Mouse (Mus musculus) C2C12 (cell line): ENCODE measurements around the gene Brms1.

Experiments
- CEBPB ChIP-seq: IDR thresholded peaks from one replicate; pipeline ENCODE4 v1.6.1; 2011; ENCODE audit warnings: low read depth, mild to moderate bottlenecking, control low read depth, moderate library complexity
- CTCF ChIP-seq: IDR thresholded peaks from one replicate; pipeline ENCODE4 v1.5.1; 2011; ENCODE audit not compliant: control insufficient read depth, insufficient read depth, insufficient read length
- MAX ChIP-seq: IDR thresholded peaks from one replicate; pipeline ENCODE4 v1.6.1; 2011; ENCODE audit warnings: mild to moderate bottlenecking, control low read depth
- MYOD1 ChIP-seq: IDR thresholded peaks from one replicate; pipeline ENCODE4 v1.6.1; 2011; ENCODE audit warnings: low read depth; ENCODE audit not compliant: control insufficient read depth, insufficient read length
- USF1 ChIP-seq: IDR thresholded peaks from one replicate; pipeline ENCODE4 v1.6.1; 2011; ENCODE audit warnings: low read depth, mild to moderate bottlenecking, control low read depth, moderate library complexity

GRCm38 (mm10) chr19:5097521-5098362 lies 56.6 kb downstream of the Brms1 start:
- TF ChIP-seq USF1 (no peak), MAX (no peak), MYOD1 (no peak), CTCF (no peak), CEBPB (no peak)
